Mouse (Mus musculus): ENCODE results near the gene Metap2.

- TF ChIP-seq TCF12 (IDR thresholded peaks at IDR 0.05; ENCODE audit: insufficient read depth, poor library complexity, severe bottlenecking), result no peak
- TF ChIP-seq MAX (IDR thresholded peaks at IDR 0.05; ENCODE audit: low read depth), result no peak
- TF ChIP-seq POLR2A (IDR thresholded peaks at IDR 0.05; ENCODE audit: insufficient read length, low read depth), result no peak
- no peak for TF ChIP-seq USF1 (IDR thresholded peaks at IDR 0.05; ENCODE audit: low read depth)
- TF ChIP-seq MYOG (IDR thresholded peaks at IDR 0.05; ENCODE audit: control insufficient read depth in 1 of 3, insufficient read depth in 1 of 3, insufficient read length in 2 of 3, low read depth in 2 of 3), result no peak
- TF ChIP-seq POLR2AphosphoS2 (IDR thresholded peaks at IDR 0.05; ENCODE audit: insufficient read length, low read depth), result no peak
- no peak for TF ChIP-seq CEBPB (IDR thresholded peaks at IDR 0.05; ENCODE audit: insufficient read depth, poor library complexity, severe bottlenecking)
- TF ChIP-seq REST (IDR thresholded peaks at IDR 0.05; ENCODE audit: insufficient read depth, insufficient read length), result no peak
- TF ChIP-seq SRF (IDR thresholded peaks at IDR 0.05; ENCODE audit: control insufficient read depth, insufficient read length, low read depth), result no peak
- no peak for TF ChIP-seq E2F4 (IDR thresholded peaks at IDR 0.05; ENCODE audit: insufficient read depth)
These were observed 20.1 kb downstream of the Metap2 start for GRCm38 (mm10) chr10:93876772-93877171.
